Mouse (Mus musculus): Measurements from ENCODE around the gene Fam213b.

- TF ChIP-seq CTCF (IDR thresholded peaks at IDR 0.05; ENCODE audit: extremely low read depth, insufficient read depth, insufficient read length, insufficient replicate concordance) = no peak
- TF ChIP-seq POLR2A (IDR thresholded peaks at IDR 0.05; ENCODE audit: low read depth, low read length) = no peak
These were observed 33.8 kb downstream of the Fam213b start for GRCm38 (mm10) chr4:154864961-154865760.
